Mouse (Mus musculus) bone marrow macrophage, adult 2 months (primary cell): ENCODE data around the gene Pde2a. TPM values are rescaled to one million over a fixed set of nuclear protein-coding genes. Genes with fewer than 3 reads are reported as not detected.

ENCODE experiments used
- H3K27ac ChIP-seq: 2 replicates; pipeline ENCODE4 v1.5.1; 2012; ENCODE audit warnings: low read depth, low read length; ENCODE audit not compliant: insufficient read depth
- H3K4me1 ChIP-seq: 2 replicates; pipeline ENCODE4 v1.6.1; 2012; ENCODE audit warnings: low read length; ENCODE audit not compliant: control insufficient read depth, insufficient read depth
- H3K4me3 ChIP-seq: 2 replicates; pipeline ENCODE4 v1.5.1; 2012; ENCODE audit warnings: mild to moderate bottlenecking, low read length, moderate library complexity; ENCODE audit not compliant: insufficient read depth
- CTCF ChIP-seq: IDR thresholded peaks from 2 replicates; pipeline ENCODE4 v1.5.1; 2012; ENCODE audit warnings: low read depth, mild to moderate bottlenecking, low read length, moderate library complexity
- POLR2A ChIP-seq: IDR thresholded peaks from 2 replicates; pipeline ENCODE4 v1.6.1; 2012; ENCODE audit warnings: mild to moderate bottlenecking, low read depth, low read length, borderline replicate concordance
- polyA plus RNA-seq: library from polyadenylated mRNA; stranded (reverse); fragments of >200 nt; gene quantifications from 2 replicates; pipeline ENCODE4 v1.2.4, GENCODE M21; 2012; ENCODE audit not compliant: missing spikeins, insufficient read depth, insufficient read length

Gene Pde2a
- polyA plus RNA-seq, 1 experiment, result 2.6 TPM

GRCm38 (mm10) chr7:101419013-101419770 lies 2.3 kb upstream of the Pde2a start:
- Histone ChIP-seq H3K4me1 (peaks cover 11% of the 10 kb centered on the region), H3K27ac (no peak overlapping the region), H3K4me3 (no peak overlapping the region)
- no peak for TF ChIP-seq CTCF
- no peak for TF ChIP-seq POLR2A

GRCm38 (mm10) chr7:101422069-101422468 lies 578 bp downstream of the Pde2a start:
- H3K4me3 ChIP-seq, result no peak overlapping the region
- no peaks in the 10 kb centered on the region for H3K4me1 ChIP-seq
- H3K27ac ChIP-seq, result no peak overlapping the region
- no peak for TF ChIP-seq POLR2A
- no peak for TF ChIP-seq CTCF

- no peak for TF ChIP-seq POLR2A
- Histone ChIP-seq H3K4me1 (no peaks in the 10 kb centered on the region), H3K27ac (no peak overlapping the region), H3K4me3 (no peak overlapping the region)
Measured at GRCm38 (mm10) chr7:101422646-101423045, 1.2 kb downstream of the Pde2a start.

- no peaks in the 10 kb centered on the region for H3K4me1 ChIP-seq
- TF ChIP-seq POLR2A (no peak), CTCF (no peak)
- H3K4me3 ChIP-seq, result no peak overlapping the region
- H3K27ac ChIP-seq, result no peak overlapping the region
Measured at GRCm38 (mm10) chr7:101423970-101424369, 2.5 kb downstream of the Pde2a start.

GRCm38 (mm10) chr7:101426692-101427091 lies 5.2 kb downstream of the Pde2a start:
- no peak overlapping the region for H3K27ac ChIP-seq
- H3K4me3 ChIP-seq, result no peak overlapping the region
- no peak for TF ChIP-seq CTCF
- TF ChIP-seq POLR2A, result no peak
- H3K4me1 ChIP-seq, result no peaks in the 10 kb centered on the region

- H3K27ac ChIP-seq, result no peak overlapping the region
- no peak overlapping the region for H3K4me3 ChIP-seq
- TF ChIP-seq CTCF (peak; percentile 82), POLR2A (no peak)
- no peaks in the 10 kb centered on the region for H3K4me1 ChIP-seq
Measured at GRCm38 (mm10) chr7:101427736-101428135, 6.2 kb downstream of the Pde2a start.

- Histone ChIP-seq H3K4me1 (no peaks in the 10 kb centered on the region), H3K27ac (no peak overlapping the region), H3K4me3 (no peak overlapping the region)
- TF ChIP-seq CTCF, result no peak
- no peak for TF ChIP-seq POLR2A
Measured at GRCm38 (mm10) chr7:101435038-101435437, 13.5 kb downstream of the Pde2a start.

- no peaks in the 10 kb centered on the region for H3K4me1 ChIP-seq
- TF ChIP-seq CTCF (no peak), POLR2A (no peak)
- H3K27ac ChIP-seq, result no peak overlapping the region
- no peak overlapping the region for H3K4me3 ChIP-seq
Measured at GRCm38 (mm10) chr7:101437876-101438275, 16.4 kb downstream of the Pde2a start.

GRCm38 (mm10) chr7:101443093-101443492 lies 21.6 kb downstream of the Pde2a start:
- H3K27ac ChIP-seq, result no peak overlapping the region
- no peak overlapping the region for H3K4me3 ChIP-seq
- no peaks in the 10 kb centered on the region for H3K4me1 ChIP-seq
- TF ChIP-seq CTCF (no peak), POLR2A (no peak)

- Histone ChIP-seq H3K4me1 (no peaks in the 10 kb centered on the region), H3K4me3 (no peak overlapping the region), H3K27ac (no peak overlapping the region)
- TF ChIP-seq POLR2A (no peak), CTCF (no peak)
Measured at GRCm38 (mm10) chr7:101444211-101444610, 22.7 kb downstream of the Pde2a start.
